Mouse (Mus musculus) layer of hippocampus, postnatal 10 days (tissue): ENCODE measurements at regions not wholly inside any gene's neighbourhood (a gene's known extent, or its start where the extent isn't known, plus 50 kb on each side); places are given as distances from the start of the nearest gene placed in this dataset.
"Not testable (repeated sequence)": the region's sequence is repeated elsewhere in the genome, so short reads cannot be mapped to it uniquely, and the experiment has no call there.

Experiments used
- DNase-seq, 2 experiments: peaks; one replicate each; pipeline ENCODE4 v3.0.0; 2021; ENCODE audit warnings: low spot score in 2 of 2

GRCm38 (mm10) chr12:54519370-54519769 lies 137.0 kb downstream of the Sptssa start:
- DNase-seq = no peak

GRCm38 (mm10) chr12:54517265-54517664 lies 139.1 kb downstream of the Sptssa start:
- no peak for DNase-seq

GRCm38 (mm10) chr12:54516463-54516862 lies 139.9 kb downstream of the Sptssa start:
- no peak for DNase-seq

GRCm38 (mm10) chr12:54516039-54516438 lies 140.3 kb downstream of the Sptssa start:
- not testable (repeated sequence) for DNase-seq

- DNase-seq = no peak
Observed at GRCm38 (mm10) chr12:54509903-54510302, 146.5 kb downstream of the Sptssa start.

GRCm38 (mm10) chr12:54502775-54503174 lies 153.6 kb downstream of the Sptssa start:
- DNase-seq = no peak

- no peak for DNase-seq
Observed at GRCm38 (mm10) chr12:54499963-54500362, 156.4 kb downstream of the Sptssa start.

- no peak for DNase-seq
Observed at GRCm38 (mm10) chr12:54495701-54496374, 160.5 kb downstream of the Sptssa start.

- DNase-seq = no peak
Observed at GRCm38 (mm10) chr12:54494756-54495375, 161.5 kb downstream of the Sptssa start.

GRCm38 (mm10) chr12:54492737-54493136 lies 163.6 kb downstream of the Sptssa start:
- DNase-seq = no peak

GRCm38 (mm10) chr12:54490460-54490859 lies 165.9 kb downstream of the Sptssa start:
- DNase-seq = no peak

GRCm38 (mm10) chr12:54489675-54490074 lies 166.7 kb downstream of the Sptssa start:
- DNase-seq = peak; percentile 76 to 84

GRCm38 (mm10) chr12:54487689-54488088 lies 168.7 kb downstream of the Sptssa start:
- DNase-seq = no peak

GRCm38 (mm10) chr12:54482020-54482419 lies 174.4 kb downstream of the Sptssa start:
- DNase-seq = no peak

- DNase-seq = no peak
Observed at GRCm38 (mm10) chr12:54479841-54480240, 176.5 kb downstream of the Sptssa start.

GRCm38 (mm10) chr12:54472881-54473280 lies 183.5 kb downstream of the Sptssa start:
- DNase-seq = no peak

- DNase-seq = no peak
Observed at GRCm38 (mm10) chr12:54472407-54472806, 184.0 kb downstream of the Sptssa start.

GRCm38 (mm10) chr12:54467635-54468034 lies 188.7 kb downstream of the Sptssa start:
- no peak for DNase-seq

- DNase-seq = no peak
Observed at GRCm38 (mm10) chr12:54463806-54464205, 192.6 kb downstream of the Sptssa start.

- no peak for DNase-seq
Observed at GRCm38 (mm10) chr12:54461411-54461810, 195.0 kb downstream of the Sptssa start.

GRCm38 (mm10) chr12:54460135-54460523 lies 196.2 kb downstream of the Sptssa start:
- DNase-seq = peak; percentile 23 to 36

GRCm38 (mm10) chr12:54459462-54460134 lies 196.8 kb downstream of the Sptssa start:
- DNase-seq = no peak
